Mouse (Mus musculus) heart, adult 18-20 months (tissue): ENCODE results near the gene Tmcc2. TPM values are rescaled to one million over a fixed set of nuclear protein-coding genes. Genes with fewer than 3 reads are reported as not detected.
A peak's percentile ranks its signal among the peaks of the same experiment; 100 is the strongest.

Source experiments
- DNase-seq, 2 experiments: peaks; one replicate each; pipeline ENCODE4 v3.0.0; 2021 to 2022; ENCODE audit warnings: mixed read lengths in 1 of 2
- total RNA-seq, 2 experiments: library from RNA; stranded (reverse); gene quantifications; 2 replicates each; pipeline ENCODE4 v1.2.3; 2021

The Tmcc2 gene
- total RNA-seq, 2 experiments from 2014 or later = 25.0 to 26.0 TPM

- DNase-seq = no peak
Observed at GRCm38 (mm10) chr1:132342518-132342917, 48.6 kb downstream of the Tmcc2 start.

GRCm38 (mm10) chr1:132341731-132342501 is 49.2 kb downstream of the Tmcc2 start:
- peak; percentile 81 to 94 for DNase-seq

GRCm38 (mm10) chr1:132338027-132338660 is 52.9 kb downstream of the Tmcc2 start:
- peak; percentile 48 to 73 for DNase-seq

GRCm38 (mm10) chr1:132336921-132337320 is 54.2 kb downstream of the Tmcc2 start:
- no peak for DNase-seq

GRCm38 (mm10) chr1:132335378-132335965 is 55.6 kb downstream of the Tmcc2 start:
- peak; percentile 69 to 83 for DNase-seq

- DNase-seq = no peak
Observed at GRCm38 (mm10) chr1:132334178-132334801, 56.8 kb downstream of the Tmcc2 start.

GRCm38 (mm10) chr1:132333675-132334141 is 57.4 kb downstream of the Tmcc2 start:
- DNase-seq = peak; percentile 73 to 89

GRCm38 (mm10) chr1:132333201-132333600 is 57.9 kb downstream of the Tmcc2 start:
- no peak for DNase-seq

- no peak for DNase-seq
Observed at GRCm38 (mm10) chr1:132331283-132331682, 59.8 kb downstream of the Tmcc2 start.

- DNase-seq = no peak
Observed at GRCm38 (mm10) chr1:132330397-132330796, 60.7 kb downstream of the Tmcc2 start.

- no peak for DNase-seq
Observed at GRCm38 (mm10) chr1:132329656-132330055, 61.4 kb downstream of the Tmcc2 start.

GRCm38 (mm10) chr1:132328565-132328964 is 62.5 kb downstream of the Tmcc2 start:
- DNase-seq = no peak

- no peak for DNase-seq
Observed at GRCm38 (mm10) chr1:132327477-132327876, 63.6 kb downstream of the Tmcc2 start.

GRCm38 (mm10) chr1:132326777-132327176 is 64.3 kb downstream of the Tmcc2 start:
- DNase-seq = no peak

- peak; percentile 49 to 61 for DNase-seq
Observed at GRCm38 (mm10) chr1:132322711-132323542, 68.2 kb downstream of the Tmcc2 start.

- no peak for DNase-seq
Observed at GRCm38 (mm10) chr1:132321821-132322580, 69.1 kb downstream of the Tmcc2 start.

GRCm38 (mm10) chr1:132319242-132319641 is 71.8 kb downstream of the Tmcc2 start:
- DNase-seq = peak; percentile 55 to 56

- peak in 1 of 2 experiments; percentile 40 for DNase-seq
Observed at GRCm38 (mm10) chr1:132317894-132318863, 72.9 kb downstream of the Tmcc2 start.

- DNase-seq = peak; percentile 56 to 59
Observed at GRCm38 (mm10) chr1:132317413-132317812, 73.7 kb downstream of the Tmcc2 start.

GRCm38 (mm10) chr1:132316625-132316994 is 74.5 kb downstream of the Tmcc2 start:
- peak in 1 of 2 experiments; percentile 39 for DNase-seq
